Mouse (Mus musculus) lung, embryonic 16.5 days (tissue): Measurements from ENCODE around the gene Rnf32. TPM values are rescaled to one million over a fixed set of nuclear protein-coding genes. Genes with fewer than 3 reads are reported as not detected.

Experiments
- ATAC-seq: fragments of 200-750 bp; cut with Nextera tagmentation; 2 replicates; pipeline ENCODE4 v1.8.0; 2017; ENCODE audit warnings: low read depth, mild to moderate bottlenecking, moderate library complexity
- H3K27ac ChIP-seq: fragments of 300-500 bp; sonication (generic); 2 replicates; pipeline ENCODE4 v1.5.1; 2014; ENCODE audit warnings: mild to moderate bottlenecking, control low read depth, low read length
- H3K27me3 ChIP-seq: fragments of 300-500 bp; sonication (generic); 2 replicates; pipeline ENCODE4 v1.6.1; 2014; ENCODE audit warnings: low read depth, low read length, mixed read lengths; ENCODE audit not compliant: control insufficient read depth, insufficient read depth
- H3K36me3 ChIP-seq: fragments of 300-500 bp; sonication (generic); 2 replicates; pipeline ENCODE4 v1.6.1; 2014; ENCODE audit warnings: low read length; ENCODE audit not compliant: control insufficient read depth, insufficient read depth
- H3K4me1 ChIP-seq: fragments of 300-500 bp; sonication (generic); replicated peaks from 2 replicates; pipeline ENCODE4 v1.6.1; 2014; ENCODE audit warnings: low read length, mixed read lengths; ENCODE audit not compliant: control insufficient read depth, insufficient read depth
- H3K4me2 ChIP-seq: fragments of 300-500 bp; sonication (generic); 2 replicates; pipeline ENCODE4 v1.6.1; 2014; ENCODE audit warnings: low read depth, low read length, control low read depth
- H3K4me3 ChIP-seq: fragments of 300-500 bp; sonication (generic); 2 replicates; pipeline ENCODE4 v1.5.1; 2014; ENCODE audit warnings: mild to moderate bottlenecking, low read length, control low read depth
- H3K9ac ChIP-seq: fragments of 300-500 bp; sonication (generic); 2 replicates; pipeline ENCODE4 v1.6.1; 2014; ENCODE audit warnings: low read length, control low read depth
- H3K9me3 ChIP-seq: fragments of 300-500 bp; sonication (generic); 2 replicates; pipeline ENCODE4 v1.6.1; 2016; ENCODE audit warnings: low read length; ENCODE audit not compliant: control insufficient read depth
- WGBS: fragments of 180-500 bp; shearing (Covaris S2); extraction: QIAGEN DNeasy Blood & Tissue Kit; methylation state at CpG from one replicate; pipeline ENCODE4 v1.1.7; 2014; 5-methylcytosine and 5-hydroxymethylcytosine counted together
- polyA plus RNA-seq: library from polyadenylated mRNA; unstranded; fragments of >200 nt; fragmentation: Nextera tagmentation; extraction: Ambion mirVana; gene quantifications from 2 replicates; pipeline ENCODE4 v1.2.1, GENCODE M21; 2015

Gene Rnf32
- polyA plus RNA-seq, 1 experiment from 2014 or later: 7.5 TPM

DNA sequence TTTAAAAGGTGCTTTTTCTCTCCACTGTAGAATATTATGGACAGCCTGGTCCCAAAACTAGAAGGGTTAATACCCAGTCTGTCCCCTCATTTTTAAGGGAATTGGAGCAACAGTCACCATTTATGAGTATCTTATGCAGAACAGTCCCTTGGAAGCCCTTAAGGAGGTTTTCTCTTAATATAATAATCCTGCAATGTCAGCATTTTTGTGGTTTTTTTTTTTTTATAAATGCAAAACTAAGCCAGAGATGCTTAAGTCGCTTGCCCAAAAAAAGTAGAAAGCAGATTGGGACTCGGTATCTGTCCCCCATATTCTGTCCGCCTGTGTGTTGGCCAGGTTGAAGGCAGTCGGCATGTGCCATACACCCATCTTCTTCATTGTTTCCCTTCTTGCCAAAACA, 1.4 kb downstream of the Rnf32 start:
- Histone ChIP-seq H3K4me3 (no peak overlapping the region), H3K27me3 (no peaks in the 10 kb centered on the region; the same call in 1 of the 2 replicates), H3K9ac (no peak overlapping the region), H3K4me2 (no peak overlapping the region), H3K4me1 (peaks cover 5% of the 10 kb centered on the region; the same call in 1 of the 2 replicates), H3K9me3 (no peaks in the 10 kb centered on the region), H3K36me3 (no peaks in the 10 kb centered on the region), H3K27ac (no peak overlapping the region)
- WGBS: 82% methylated on average over 4 of the region's 4 CpGs
- ATAC-seq: no peak

GRCm38 (mm10) chr5:29198960-29199488, 3.2 kb downstream of the Rnf32 start:
- Histone ChIP-seq H3K4me1 (peaks cover 5% of the 10 kb centered on the region; the same call in 1 of the 2 replicates), H3K9ac (no peak overlapping the region), H3K27me3 (no peaks in the 10 kb centered on the region; the same call in 1 of the 2 replicates), H3K36me3 (no peaks in the 10 kb centered on the region), H3K27ac (no peak overlapping the region), H3K4me2 (no peak overlapping the region), H3K9me3 (no peaks in the 10 kb centered on the region), H3K4me3 (no peak overlapping the region)
- ATAC-seq: no peak
- WGBS: 80% methylated on average over 4 of the region's 4 CpGs

GRCm38 (mm10) chr5:29199868-29200267, 4.1 kb downstream of the Rnf32 start:
- H3K4me1 ChIP-seq: peaks cover 5% of the 10 kb centered on the region; the same call in 1 of the 2 replicates
- H3K4me2 ChIP-seq: no peak overlapping the region
- no peak overlapping the region for H3K27ac ChIP-seq
- no peak for ATAC-seq
- 56% methylated on average over 3 of the region's 3 CpGs for WGBS
- no peaks in the 10 kb centered on the region; the same call in 1 of the 2 replicates for H3K27me3 ChIP-seq
- no peak overlapping the region for H3K9ac ChIP-seq
- H3K4me3 ChIP-seq: no peak overlapping the region
- H3K36me3 ChIP-seq: no peaks in the 10 kb centered on the region
- no peaks in the 10 kb centered on the region for H3K9me3 ChIP-seq

DNA sequence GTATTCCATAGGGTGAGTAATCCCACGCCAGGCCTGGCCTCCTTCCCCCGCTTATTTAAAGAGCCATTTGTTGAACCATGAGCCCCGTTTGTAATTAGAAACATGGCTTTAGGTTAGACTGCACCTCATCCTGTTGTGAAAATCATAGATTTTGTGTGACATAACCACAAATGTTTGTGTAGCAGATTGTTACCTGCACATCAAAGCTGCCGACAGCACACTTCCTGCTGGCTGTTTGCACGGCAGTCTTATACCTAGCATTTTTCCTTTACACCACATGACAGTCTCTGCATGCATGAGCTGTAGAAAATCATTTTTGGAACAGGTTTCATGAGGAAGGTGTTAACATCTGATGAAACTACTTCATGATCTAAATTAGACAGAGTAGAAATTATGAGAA, 9.9 kb downstream of the Rnf32 start:
- no peak overlapping the region for H3K27ac ChIP-seq
- no peaks in the 10 kb centered on the region for H3K4me1 ChIP-seq
- no peaks in the 10 kb centered on the region for H3K27me3 ChIP-seq
- H3K9ac ChIP-seq: no peak overlapping the region
- no peak for ATAC-seq
- 52% methylated on average over 5 of the region's 5 CpGs for WGBS
- H3K4me3 ChIP-seq: no peak overlapping the region
- H3K4me2 ChIP-seq: no peak overlapping the region
- H3K36me3 ChIP-seq: no peaks in the 10 kb centered on the region
- no peaks in the 10 kb centered on the region for H3K9me3 ChIP-seq

DNA sequence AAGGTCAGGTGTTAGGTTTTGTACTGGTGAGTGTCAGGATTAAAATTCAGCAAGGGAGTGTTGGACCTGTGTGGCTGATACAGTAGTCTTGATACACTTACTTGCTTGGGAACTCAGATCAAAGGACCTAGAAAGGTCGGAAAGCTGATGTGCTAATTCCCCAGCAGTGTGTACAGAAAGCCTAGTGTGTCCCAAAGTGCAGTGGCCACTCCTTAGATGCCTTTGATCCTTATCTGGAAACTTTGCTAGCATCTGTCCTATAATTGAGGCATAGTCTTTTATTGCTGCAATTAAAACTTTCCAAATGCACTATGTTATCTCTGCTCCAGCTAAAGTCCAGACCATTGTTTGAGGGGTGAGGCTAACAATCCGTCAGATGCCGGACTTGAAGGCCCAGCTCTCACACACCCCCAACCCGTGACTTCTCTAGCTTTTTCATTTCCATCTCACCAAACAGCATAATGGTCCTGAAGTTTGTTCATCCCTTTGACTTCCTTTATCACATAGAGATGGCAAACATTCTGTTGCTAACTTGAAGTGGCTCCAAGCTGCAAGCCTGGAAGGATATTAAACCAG, 16.3 kb downstream of the Rnf32 start:
- Histone ChIP-seq H3K4me2 (no peak overlapping the region), H3K27me3 (no peaks in the 10 kb centered on the region), H3K27ac (no peak overlapping the region), H3K9ac (no peak overlapping the region), H3K4me1 (no peaks in the 10 kb centered on the region), H3K9me3 (no peaks in the 10 kb centered on the region), H3K36me3 (no peaks in the 10 kb centered on the region), H3K4me3 (no peak overlapping the region)
- 20% methylated on average over 4 of the region's 4 CpGs for WGBS
- no peak for ATAC-seq

GRCm38 (mm10) chr5:29217997-29218396, 22.2 kb downstream of the Rnf32 start:
- Histone ChIP-seq H3K4me1 (0 out of 2 replicates have a peak, but pooled peaks cover 2% of the 10 kb centered on the region), H3K4me2 (no peak overlapping the region), H3K27me3 (no peaks in the 10 kb centered on the region), H3K36me3 (no peaks in the 10 kb centered on the region), H3K4me3 (no peak overlapping the region), H3K27ac (no peak overlapping the region), H3K9me3 (no peaks in the 10 kb centered on the region), H3K9ac (no peak overlapping the region)
- WGBS: 53% methylated on average over 3 of the region's 3 CpGs
- no peak for ATAC-seq

GRCm38 (mm10) chr5:29224089-29224488, 28.3 kb downstream of the Rnf32 start:
- 86% methylated on average over 7 of the region's 7 CpGs for WGBS
- no peak overlapping the region for H3K27ac ChIP-seq
- no peak overlapping the region for H3K4me3 ChIP-seq
- H3K4me1 ChIP-seq: no peaks in the 10 kb centered on the region
- no peak overlapping the region for H3K9ac ChIP-seq
- H3K4me2 ChIP-seq: no peak overlapping the region
- no peaks in the 10 kb centered on the region for H3K36me3 ChIP-seq
- no peaks in the 10 kb centered on the region for H3K9me3 ChIP-seq
- ATAC-seq: no peak
- H3K27me3 ChIP-seq: no peaks in the 10 kb centered on the region

DNA sequence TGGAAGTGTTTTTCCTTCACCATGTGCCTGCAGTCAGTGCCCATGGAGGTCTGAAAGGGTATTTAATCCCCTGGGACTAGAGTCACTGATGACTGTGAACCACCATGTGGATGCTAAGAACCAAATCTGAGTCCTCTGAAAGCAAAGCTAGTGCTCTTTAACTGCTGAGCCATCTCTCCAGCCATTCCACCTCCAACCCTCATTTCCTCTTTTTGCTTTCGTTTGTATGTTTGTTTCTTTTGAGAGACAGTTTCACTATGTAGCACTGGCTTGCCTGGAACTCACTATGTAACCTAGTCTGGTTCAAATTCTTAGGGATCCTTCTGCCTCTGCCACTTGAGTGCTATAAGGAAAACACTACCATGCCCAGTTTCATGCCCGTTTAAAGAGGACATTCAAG, 34.7 kb downstream of the Rnf32 start:
- Histone ChIP-seq H3K4me1 (no peaks in the 10 kb centered on the region), H3K4me2 (no peak overlapping the region), H3K9ac (no peak overlapping the region), H3K4me3 (no peak overlapping the region), H3K27ac (no peak overlapping the region), H3K27me3 (no peaks in the 10 kb centered on the region), H3K36me3 (no peaks in the 10 kb centered on the region), H3K9me3 (no peaks in the 10 kb centered on the region)
- ATAC-seq: no peak
- WGBS: 66% methylated on average over 2 of the region's 2 CpGs

- no peaks in the 10 kb centered on the region for H3K4me1 ChIP-seq
- no peak overlapping the region for H3K27ac ChIP-seq
- no peak overlapping the region for H3K4me3 ChIP-seq
- no peaks in the 10 kb centered on the region for H3K27me3 ChIP-seq
- H3K36me3 ChIP-seq: no peaks in the 10 kb centered on the region
- no peak overlapping the region for H3K4me2 ChIP-seq
- H3K9me3 ChIP-seq: no peaks in the 10 kb centered on the region
- H3K9ac ChIP-seq: no peak overlapping the region
- ATAC-seq: peak; percentile 62; the same call in 1 of the 2 replicates
Observed at GRCm38 (mm10) chr5:29238379-29238778, 42.6 kb downstream of the Rnf32 start.
